Mouse (Mus musculus) testis, adult 2 months (tissue): Measurements from ENCODE around the gene Prss23.

ENCODE experiments used
- CTCF ChIP-seq: fragments of 200-500 bp; IDR thresholded peaks from 2 replicates; pipeline ENCODE4 v1.5.1; 2012; ENCODE audit warnings: low read depth, mild to moderate bottlenecking, inconsistent platforms, low read length, moderate library complexity; ENCODE audit not compliant: control insufficient read depth, insufficient read depth, insufficient replicate concordance
- POLR2A ChIP-seq: fragments of 200-500 bp; IDR thresholded peaks from 2 replicates; pipeline ENCODE4 v1.6.1; 2012; ENCODE audit warnings: low read depth, mild to moderate bottlenecking, inconsistent platforms, low read length, moderate library complexity; ENCODE audit not compliant: control insufficient read depth

DNA sequence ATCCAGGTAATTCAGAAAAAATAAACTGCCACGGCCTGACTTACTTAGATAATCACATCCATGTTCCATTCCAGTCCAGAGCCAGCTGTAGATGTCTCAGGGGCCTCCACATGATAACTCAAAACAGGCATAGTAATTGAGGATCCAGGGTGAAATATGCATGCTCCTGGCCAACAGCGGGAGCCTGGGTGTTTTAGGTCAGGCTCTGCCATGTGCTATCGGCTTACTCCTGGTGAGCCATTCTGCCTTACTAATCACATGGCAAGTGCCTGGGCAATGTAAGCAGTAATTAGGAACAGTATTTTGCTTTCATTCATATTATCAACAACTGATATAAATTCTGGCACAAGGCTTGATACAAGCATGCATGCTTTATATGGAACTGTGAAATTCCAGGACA is 65.6 kb downstream of the Prss23 start:
- TF ChIP-seq CTCF, result no peak
- TF ChIP-seq POLR2A, result no peak
